Comparison of ENCODE assay signal across 17 mouse cellular contexts in the genomic region with DNA sequence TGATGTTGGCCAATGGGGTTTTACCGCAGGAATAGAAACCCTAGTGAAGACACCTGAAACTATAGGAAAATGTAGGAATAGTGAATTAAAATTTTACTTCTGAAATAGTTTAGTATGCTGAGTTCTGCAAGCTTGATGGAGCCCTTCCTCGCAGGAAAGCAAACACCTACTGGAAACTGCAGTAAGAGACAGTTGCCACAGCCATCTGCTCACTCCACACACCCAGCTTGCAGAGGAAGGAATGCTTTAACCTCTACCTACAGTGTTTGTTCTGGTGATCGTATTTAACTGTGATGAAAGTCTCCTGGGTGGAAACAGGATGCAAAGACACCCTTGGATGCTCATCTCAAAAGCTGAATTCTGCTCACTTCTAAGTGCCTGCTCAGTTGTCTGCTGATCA. TPM values are rescaled to one million over a fixed set of nuclear protein-coding genes. Genes with fewer than 3 reads are reported as not detected.
DNase-seq lines count a peak whose midpoint lies in the region; ATAC-seq and TF ChIP-seq lines count a peak whose summit lies in the region.
"Had no signal": no experiment of that assay in that cellular context is flagged by ENCODE, and none has a peak within 500 bp of the region (broad histone marks: within the 10 kb centered on the region; RNA-seq: fewer than 3 reads in every experiment).

No protein-coding gene starts in this region.

- no peaks in the 10 kb centered on the region for H3K36me3 ChIP-seq in forebrain, postnatal 0 days (ENCODE audit: insufficient read depth)
- no peaks in the 10 kb centered on the region for H3K36me3 ChIP-seq in forebrain, embryonic 14.5 days (ENCODE audit: control insufficient read depth, insufficient read depth, low read length)
- H3K36me3 ChIP-seq: embryonic facial prominence, embryonic 12.5 days had no signal

- intact Hi-C loops in gastrocnemius, postnatal 14 days (cut with DNase I; ENCODE audit: low total_unique reads), result no loop called here

- H3K9ac ChIP-seq in forebrain, postnatal 0 days, result no peak overlapping the region
- H3K9ac ChIP-seq in forebrain, embryonic 14.5 days (ENCODE audit: low read length), result no peak overlapping the region
- H3K9ac ChIP-seq: embryonic facial prominence, embryonic 12.5 days; hindbrain, embryonic 14.5 days had no signal

- WGBS in forebrain, postnatal 0 days, result 64% methylated on average over 3 of the region's 3 CpGs
- WGBS in forebrain, embryonic 14.5 days, result 86% methylated on average over 3 of the region's 3 CpGs

- H3K27me3 ChIP-seq in forebrain, postnatal 0 days (ENCODE audit: insufficient read depth, low read length), result no peaks in the 10 kb centered on the region
- H3K27me3 ChIP-seq in forebrain, embryonic 14.5 days (replicated peaks; ENCODE audit: control insufficient read depth, insufficient read depth, low read length), result no peaks in the 10 kb centered on the region
- H3K27me3 ChIP-seq: embryonic facial prominence, embryonic 12.5 days had no signal

- no peak for ATAC-seq in forebrain, postnatal 0 days
- ATAC-seq in forebrain, embryonic 14.5 days, result no peak
- ATAC-seq: activated CD4-positive, CD25-positive, alpha-beta regulatory T cell, adult 4 months had no signal

- TF ChIP-seq CTCF in forebrain, postnatal 0 days (IDR thresholded peaks at IDR 0.05; ENCODE audit: low read depth), result no peak

- no peak overlapping the region for H3K4me3 ChIP-seq in forebrain, postnatal 0 days (ENCODE audit: low read depth, low read length)
- H3K4me3 ChIP-seq in forebrain, embryonic 14.5 days (ENCODE audit: low read depth, low read length), result no peak overlapping the region
- H3K4me3 ChIP-seq: embryonic facial prominence, embryonic 12.5 days; myocyte had no signal

- DNase-seq in forebrain, postnatal 0 days, result peak; percentile 46
- no peak for DNase-seq in forebrain, embryonic 14.5 days (ENCODE audit: low spot score)
- peak; percentile 22 to 23 for DNase-seq in frontal cortex, postnatal 14 days (ENCODE audit: low spot score in 2 of 2)
- DNase-seq in layer of hippocampus, postnatal 25 days (ENCODE audit: extremely low spot score in 1 of 2, low spot score in 1 of 2), result peak; percentile 18 to 32
- peak; percentile 55 to 71 for DNase-seq in right cerebral cortex, postnatal 10 days (ENCODE audit: low spot score in 2 of 2)
- no peak for DNase-seq in gastrocnemius, postnatal 4 days (ENCODE audit: low spot score in 2 of 2)
- DNase-seq in gastrocnemius, postnatal 14 days, result no peak
- no peak for DNase-seq in embryo, embryonic 11 days
- DNase-seq: heart, postnatal 10 days; kidney, adult 11 months; kidney, postnatal 36 days; lung, postnatal 4 days had no signal

- 0 out of 2 replicates have a peak overlapping the region, but pooled peaks have one; percentile 21 for H3K27ac ChIP-seq in forebrain, postnatal 0 days (ENCODE audit: low read depth, low read length)
- H3K27ac ChIP-seq in forebrain, embryonic 14.5 days (ENCODE audit: low read depth, low read length), result no peak overlapping the region
- H3K27ac ChIP-seq: embryonic facial prominence, embryonic 12.5 days; hindbrain, embryonic 14.5 days had no signal

- no peak overlapping the region for H3K4me2 ChIP-seq in forebrain, postnatal 0 days (ENCODE audit: low read depth)
- H3K4me2 ChIP-seq in forebrain, embryonic 14.5 days (ENCODE audit: low read length), result no peak overlapping the region
- H3K4me2 ChIP-seq: embryonic facial prominence, embryonic 12.5 days; hindbrain, embryonic 14.5 days; midbrain, embryonic 11.5 days had no signal

- no peaks in the 10 kb centered on the region for H3K9me3 ChIP-seq in forebrain, postnatal 0 days (ENCODE audit: low read length)
- no peaks in the 10 kb centered on the region for H3K9me3 ChIP-seq in forebrain, embryonic 14.5 days (replicated peaks; ENCODE audit: control insufficient read depth, low read length)
- H3K9me3 ChIP-seq: embryonic facial prominence, embryonic 12.5 days had no signal

- no peaks in the 10 kb centered on the region for H3K4me1 ChIP-seq in forebrain, postnatal 0 days (ENCODE audit: insufficient read depth)
- no peaks in the 10 kb centered on the region for H3K4me1 ChIP-seq in forebrain, embryonic 14.5 days (ENCODE audit: control insufficient read depth, insufficient read depth, low read length)
- H3K4me1 ChIP-seq: embryonic facial prominence, embryonic 12.5 days had no signal

RNA-seq across cellular contexts. Expression of a gene that starts 12.9 kb away (rescaled TPM):
- total RNA-seq in forebrain, postnatal 0 days (2014; rRNA removed), result 1.1 and 1.3 TPM in 2 replicates
- 0.11 and 0.40 TPM in 2 replicates for polyA plus RNA-seq in forebrain, postnatal 0 days (2015; fragmentation: Nextera tagmentation; extraction: Ambion mirVana)
- polyA plus RNA-seq in forebrain, embryonic 14.5 days (2014; fragmentation: Nextera tagmentation; extraction: Ambion mirVana), result 0.10 and 0.15 TPM in 2 replicates
- total RNA-seq in layer of hippocampus, postnatal 25 days (2021), result under 1 TPM; 0.40 to 0.54 TPM
- total RNA-seq in gastrocnemius, postnatal 4 days (2021), result 1 to 10 TPM; 2.2 to 2.8 TPM
- under 1 TPM; 0.44 to 0.82 TPM for total RNA-seq in gastrocnemius, postnatal 14 days (2021)
- polyA plus RNA-seq: activated CD4-positive, CD25-positive, alpha-beta regulatory T cell, adult 4 months; hindbrain, embryonic 14.5 days; myocyte had no signal

Comparison
In these comparisons a context has a peak if more than half of its experiments do, and no peak if none do; other contexts are left out.
1. DNase-seq: peak in forebrain, postnatal 0 days (single experiment), frontal cortex, postnatal 14 days (2 of 2), layer of hippocampus, postnatal 25 days (2 of 2) and right cerebral cortex, postnatal 10 days (2 of 2); none in forebrain, embryonic 14.5 days (single experiment), gastrocnemius, postnatal 4 days (0 of 2), gastrocnemius, postnatal 14 days (single experiment) and embryo, embryonic 11 days (single experiment).